Mouse (Mus musculus): ENCODE results near the gene Sag.

DNA sequence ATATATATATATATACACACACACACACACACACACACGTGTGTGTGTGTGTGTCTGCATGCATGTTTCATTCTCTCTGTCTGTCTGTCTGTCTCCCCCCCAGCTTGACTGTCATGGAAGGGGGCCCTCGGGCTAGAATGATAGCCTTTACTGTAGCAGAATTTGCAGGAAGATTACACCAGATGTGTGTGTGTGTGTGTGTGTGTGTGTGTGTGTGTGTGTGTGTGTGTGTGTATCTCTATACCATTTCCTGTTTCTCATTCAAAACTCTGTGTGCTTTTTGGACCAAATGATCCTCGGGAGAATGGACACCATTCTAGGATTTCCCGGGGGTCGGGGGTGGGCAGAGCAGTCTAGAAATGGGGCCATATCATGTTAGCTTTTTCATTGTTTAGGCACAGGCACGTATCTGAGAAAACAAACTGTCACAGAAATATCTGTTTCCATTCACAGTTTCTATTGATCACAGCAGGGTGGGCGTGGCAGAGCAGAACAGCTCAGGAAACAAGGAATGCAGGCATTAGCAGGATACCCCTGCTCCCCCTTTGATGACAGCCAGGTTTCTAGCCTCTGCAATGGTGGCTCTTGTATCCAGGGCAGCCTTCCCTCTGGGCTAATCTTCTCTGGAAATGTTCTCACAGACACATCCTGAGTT lies 25.6 kb downstream of the Sag start:
- TF ChIP-seq CTCF (IDR thresholded peaks at IDR 0.05) (no peak), POLR2A (IDR thresholded peaks at IDR 0.05; ENCODE audit: insufficient read depth, low read depth, low read length) (no peak), EP300 (IDR thresholded peaks at IDR 0.05; ENCODE audit: insufficient read depth, low read depth, low read length) (no peak)

Measured in heart, adult 2 months (tissue).